Mouse (Mus musculus) ES-Bruce4 (cell line): ENCODE measurements around the gene Clip1. TPM values are rescaled to one million over a fixed set of nuclear protein-coding genes. Genes with fewer than 3 reads are reported as not detected.

Source experiments
- H3K27ac ChIP-seq: 2 replicates; pipeline ENCODE4 v1.5.1; 2012; ENCODE audit warnings: low read length, inconsistent platforms; ENCODE audit not compliant: insufficient read depth
- H3K27me3 ChIP-seq: 2 replicates; pipeline ENCODE4 v1.6.1; 2012; ENCODE audit warnings: mild to moderate bottlenecking, low read length, inconsistent platforms; ENCODE audit not compliant: control insufficient read depth, poor library complexity, insufficient read depth, severe bottlenecking
- H3K36me3 ChIP-seq: 2 replicates; pipeline ENCODE4 v1.6.1; 2012; ENCODE audit warnings: inconsistent platforms, mild to moderate bottlenecking, low read length, moderate library complexity; ENCODE audit not compliant: control insufficient read depth, poor library complexity, insufficient read depth, severe bottlenecking
- H3K4me1 ChIP-seq: one replicate; pipeline ENCODE4 v1.8.1; 2011; ENCODE audit warnings: low read length; ENCODE audit not compliant: control insufficient read depth, insufficient read depth
- H3K4me3 ChIP-seq: 2 replicates; pipeline ENCODE4 v1.5.1; 2011; ENCODE audit warnings: low read depth, mild to moderate bottlenecking, low read length
- H3K9ac ChIP-seq: 2 replicates; pipeline ENCODE4 v1.6.1; 2012; ENCODE audit warnings: low read depth, mild to moderate bottlenecking, inconsistent platforms; ENCODE audit not compliant: poor library complexity, severe bottlenecking
- H3K9me3 ChIP-seq: replicated peaks from 2 replicates; pipeline ENCODE4 v1.6.1; 2012; ENCODE audit warnings: mild to moderate bottlenecking, low read length, inconsistent platforms; ENCODE audit not compliant: control insufficient read depth, poor library complexity, insufficient read depth, severe bottlenecking
- CTCF ChIP-seq: IDR thresholded peaks from one replicate; pipeline ENCODE4 v1.8.1; 2011; ENCODE audit warnings: low read depth, low read length
- EP300 ChIP-seq: IDR thresholded peaks from 2 replicates; pipeline ENCODE4 v1.6.1; 2011; ENCODE audit warnings: low read depth, low read length; ENCODE audit not compliant: insufficient read depth
- POLR2A ChIP-seq: IDR thresholded peaks from one replicate; pipeline ENCODE4 v1.8.1; 2011; ENCODE audit warnings: low read length; ENCODE audit not compliant: insufficient read depth
- polyA plus RNA-seq: library from polyadenylated mRNA; stranded (reverse); fragments of >200 nt; gene quantifications from 2 replicates; pipeline ENCODE4 v1.2.4, GENCODE M21; 2011; ENCODE audit warnings: low read depth; ENCODE audit not compliant: missing spikeins, insufficient read depth, insufficient read length

Gene Clip1
- polyA plus RNA-seq, 1 experiment, result 42.2 TPM

DNA sequence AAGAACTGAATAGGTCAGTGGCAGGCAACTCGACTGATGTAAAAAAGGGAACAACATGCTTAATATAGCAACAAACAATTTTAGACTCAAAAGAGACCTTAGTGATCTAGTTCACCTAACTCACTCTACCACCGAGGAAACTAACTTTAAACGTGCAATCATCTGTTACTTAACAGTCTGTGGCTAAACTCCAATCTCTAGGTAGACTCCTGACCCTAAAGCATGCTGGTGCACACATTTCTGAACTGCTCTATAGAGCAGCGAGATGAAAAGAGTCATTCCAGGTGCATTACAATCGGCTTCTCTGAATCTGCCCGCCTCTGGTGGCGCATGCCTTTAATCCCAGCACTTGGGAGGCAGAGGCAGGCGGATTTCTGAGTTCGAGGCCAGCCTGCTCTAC, 8.7 kb downstream of the Clip1 start:
- Histone ChIP-seq H3K9me3 (no peaks in the 10 kb centered on the region), H3K4me3 (no peak overlapping the region), H3K27me3 (no peaks in the 10 kb centered on the region), H3K36me3 (no peaks in the 10 kb centered on the region), H3K27ac (no peak overlapping the region), H3K9ac (no peak overlapping the region), H3K4me1 (no peaks in the 10 kb centered on the region)
- no peak for TF ChIP-seq EP300
- no peak for TF ChIP-seq CTCF
- no peak for TF ChIP-seq POLR2A

DNA sequence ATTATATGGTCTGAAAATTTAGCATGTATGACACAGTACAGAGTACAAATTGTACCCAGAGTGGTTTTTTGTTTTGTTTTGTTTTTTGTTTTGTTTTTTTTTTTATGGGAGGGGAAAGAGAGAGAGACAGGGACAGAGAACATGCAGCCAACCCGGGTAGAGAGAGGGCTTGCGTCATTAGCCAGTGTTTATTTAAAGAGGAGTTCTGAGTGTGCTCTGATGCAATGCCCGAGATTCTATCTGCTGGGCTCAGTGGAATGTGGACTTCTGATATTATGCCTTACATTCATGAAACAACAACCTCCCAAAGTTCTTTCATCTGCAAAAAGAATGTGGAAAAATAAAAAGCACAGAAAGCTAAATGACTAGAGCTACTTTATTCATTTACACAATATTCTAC, 9.2 kb downstream of the Clip1 start:
- Histone ChIP-seq H3K27ac (no peak overlapping the region), H3K4me1 (no peaks in the 10 kb centered on the region), H3K36me3 (no peaks in the 10 kb centered on the region), H3K4me3 (no peak overlapping the region), H3K9ac (no peak overlapping the region), H3K9me3 (no peaks in the 10 kb centered on the region), H3K27me3 (no peaks in the 10 kb centered on the region)
- TF ChIP-seq CTCF (no peak), POLR2A (no peak), EP300 (no peak)

GRCm38 (mm10) chr5:123671473-123671820, 13.0 kb downstream of the Clip1 start:
- H3K4me3 ChIP-seq, result no peak overlapping the region
- no peaks in the 10 kb centered on the region for H3K4me1 ChIP-seq
- no peaks in the 10 kb centered on the region for H3K27me3 ChIP-seq
- no peak overlapping the region for H3K9ac ChIP-seq
- H3K27ac ChIP-seq, result no peak overlapping the region
- TF ChIP-seq CTCF, result no peak
- no peak for TF ChIP-seq EP300
- TF ChIP-seq POLR2A, result no peak
- H3K9me3 ChIP-seq, result no peaks in the 10 kb centered on the region
- no peaks in the 10 kb centered on the region for H3K36me3 ChIP-seq

- TF ChIP-seq EP300, result no peak
- TF ChIP-seq POLR2A, result no peak
- no peak for TF ChIP-seq CTCF
- no peaks in the 10 kb centered on the region for H3K9me3 ChIP-seq
- H3K4me1 ChIP-seq, result no peaks in the 10 kb centered on the region
- no peaks in the 10 kb centered on the region for H3K36me3 ChIP-seq
- H3K27ac ChIP-seq, result no peak overlapping the region
- H3K9ac ChIP-seq, result no peak overlapping the region
- H3K4me3 ChIP-seq, result no peak overlapping the region
- no peaks in the 10 kb centered on the region for H3K27me3 ChIP-seq
Observed at GRCm38 (mm10) chr5:123670800-123671472, 13.5 kb downstream of the Clip1 start.

DNA sequence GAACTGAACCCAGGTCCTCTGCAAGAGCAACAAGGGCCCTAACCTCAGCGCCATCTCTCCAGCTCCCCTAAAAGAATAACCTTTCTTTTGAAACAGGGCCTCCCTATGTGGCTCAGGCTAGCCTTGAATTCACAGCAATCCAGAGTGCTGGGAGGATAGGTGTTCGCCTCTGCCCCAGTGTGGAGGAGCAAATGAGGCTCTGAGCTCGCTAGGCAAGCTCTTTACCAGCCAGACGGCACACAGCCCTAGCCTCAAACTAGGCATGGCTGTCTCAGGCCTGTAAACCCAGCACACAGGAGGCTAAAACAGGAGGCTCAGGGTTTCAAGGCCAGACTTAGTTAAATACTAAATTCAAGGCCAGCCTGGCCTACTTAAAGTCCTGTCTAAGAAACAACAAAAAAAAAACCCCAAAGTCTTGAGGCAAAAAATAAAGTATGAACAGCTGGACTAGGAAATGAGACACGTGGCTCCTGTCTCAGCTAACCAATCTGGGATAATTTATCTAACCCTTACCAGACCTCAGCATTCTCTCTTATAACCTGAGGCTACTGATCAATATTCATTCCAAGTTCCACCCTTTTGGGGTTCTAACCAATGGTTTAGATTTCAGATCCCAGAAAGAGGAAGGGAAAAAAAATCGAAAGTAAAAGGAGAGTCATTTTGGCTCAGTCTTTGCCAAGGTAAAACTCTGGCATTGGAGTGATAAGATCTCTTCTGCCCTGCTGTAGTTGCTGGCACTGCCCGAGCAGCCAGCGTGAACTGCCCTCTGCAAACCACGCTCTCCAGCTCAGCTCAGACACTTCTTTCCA, 14.2 kb downstream of the Clip1 start:
- Histone ChIP-seq H3K9ac (no peak overlapping the region), H3K9me3 (no peaks in the 10 kb centered on the region), H3K36me3 (no peaks in the 10 kb centered on the region), H3K4me3 (no peak overlapping the region), H3K27me3 (no peaks in the 10 kb centered on the region), H3K27ac (no peak overlapping the region), H3K4me1 (no peaks in the 10 kb centered on the region)
- no peak for TF ChIP-seq EP300
- no peak for TF ChIP-seq POLR2A
- no peak for TF ChIP-seq CTCF

GRCm38 (mm10) chr5:123667915-123668314, 16.5 kb downstream of the Clip1 start:
- no peak overlapping the region for H3K27ac ChIP-seq
- H3K36me3 ChIP-seq, result no peaks in the 10 kb centered on the region
- H3K27me3 ChIP-seq, result no peaks in the 10 kb centered on the region
- no peak overlapping the region for H3K9ac ChIP-seq
- H3K4me1 ChIP-seq, result no peaks in the 10 kb centered on the region
- no peak overlapping the region for H3K4me3 ChIP-seq
- H3K9me3 ChIP-seq, result no peaks in the 10 kb centered on the region
- TF ChIP-seq EP300, result no peak
- TF ChIP-seq POLR2A, result no peak
- no peak for TF ChIP-seq CTCF
